Mouse (Mus musculus) heart, embryonic 15.5 days (tissue): Measurements from ENCODE around the gene Cox10. TPM values are rescaled to one million over a fixed set of nuclear protein-coding genes. Genes with fewer than 3 reads are reported as not detected.

Experiments used
- ATAC-seq: fragments of 200-750 bp; cut with Nextera tagmentation; replicated peaks from 2 replicates; pipeline ENCODE4 v1.8.0; 2017; ENCODE audit warnings: low read depth, moderate TSS enrichment; ENCODE audit not compliant: insufficient number of reproducible peaks, insufficient read depth, low FRiP score
- H3K27ac ChIP-seq: fragments of 300-500 bp; sonication (generic); 2 replicates; pipeline ENCODE4 v1.5.1; 2015; ENCODE audit warnings: mild to moderate bottlenecking, inconsistent platforms
- H3K27me3 ChIP-seq: fragments of 300-500 bp; sonication (generic); 2 replicates; pipeline ENCODE4 v1.6.1; 2015; ENCODE audit warnings: inconsistent platforms
- H3K36me3 ChIP-seq: fragments of 300-500 bp; sonication (generic); 2 replicates; pipeline ENCODE4 v1.6.1; 2015; ENCODE audit warnings: mild to moderate bottlenecking, inconsistent platforms
- H3K4me1 ChIP-seq: fragments of 300-500 bp; sonication (generic); replicated peaks from 2 replicates; pipeline ENCODE4 v1.6.1; 2015; ENCODE audit warnings: inconsistent platforms
- H3K4me2 ChIP-seq: fragments of 300-500 bp; sonication (generic); 2 replicates; pipeline ENCODE4 v1.6.1; 2015; ENCODE audit warnings: inconsistent platforms, mild to moderate bottlenecking, moderate library complexity
- H3K4me3 ChIP-seq: fragments of 300-500 bp; sonication (generic); 2 replicates; pipeline ENCODE4 v1.5.1; 2015; ENCODE audit warnings: mild to moderate bottlenecking, inconsistent platforms
- H3K9ac ChIP-seq: fragments of 300-500 bp; sonication (generic); 2 replicates; pipeline ENCODE4 v1.6.1; 2015; ENCODE audit warnings: mild to moderate bottlenecking, inconsistent platforms
- H3K9me3 ChIP-seq: fragments of 300-500 bp; sonication (generic); replicated peaks from 2 replicates; pipeline ENCODE4 v1.6.1; 2016; ENCODE audit warnings: inconsistent platforms
- WGBS: fragments of 180-500 bp; shearing (Covaris S2); methylation state at CpG from one replicate; pipeline ENCODE4 v1.1.7; 2015; ENCODE audit warnings: mixed read lengths; 5-methylcytosine and 5-hydroxymethylcytosine counted together
- polyA plus RNA-seq: library from polyadenylated mRNA; unstranded; fragments of >200 nt; fragmentation: Nextera tagmentation; extraction: Ambion mirVana; gene quantifications from 2 replicates; pipeline ENCODE4 v1.2.1, GENCODE M21; 2015

Gene Cox10
- polyA plus RNA-seq, 1 experiment from 2014 or later: 36.3 TPM

DNA sequence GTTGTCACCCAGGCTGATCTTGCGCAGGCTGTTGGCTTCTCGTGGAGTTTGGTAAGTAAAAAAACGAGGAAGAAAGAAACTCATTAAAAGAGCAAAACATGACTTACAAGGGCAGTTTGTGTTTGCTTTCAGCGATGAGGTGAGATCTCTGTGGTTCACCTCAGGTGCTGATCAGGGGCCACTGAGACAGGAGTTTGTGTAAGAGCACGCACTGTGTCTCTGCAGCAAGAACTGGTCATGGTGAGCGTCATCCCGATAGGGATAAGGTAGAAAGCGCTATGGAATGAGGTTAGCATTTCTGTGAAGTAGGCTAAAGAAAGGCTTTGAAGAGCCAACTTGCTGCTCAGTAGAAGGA, 436 bp upstream of the Cox10 start:
- Histone ChIP-seq H3K9me3 (no peaks in the 10 kb centered on the region), H3K4me1 (peaks cover 12% of the 10 kb centered on the region), H3K9ac (peak overlapping the region; percentile 92), H3K27ac (peak overlapping the region; percentile 94), H3K4me3 (peak overlapping the region; percentile 92), H3K4me2 (peak overlapping the region; percentile 69), H3K36me3 (no peaks in the 10 kb centered on the region), H3K27me3 (no peaks in the 10 kb centered on the region)
- peak; percentile 51; the same call in 1 of the 2 replicates for ATAC-seq
- 1% methylated on average over 8 of the region's 8 CpGs for WGBS

- peaks cover 17% of the 10 kb centered on the region for H3K4me1 ChIP-seq
- WGBS: 95% methylated on average over 4 of the region's 4 CpGs
- H3K9ac ChIP-seq: no peak overlapping the region
- no peak for ATAC-seq
- H3K4me3 ChIP-seq: no peak overlapping the region
- H3K36me3 ChIP-seq: peaks cover 8% of the 10 kb centered on the region; the same call in 1 of the 2 replicates
- H3K27ac ChIP-seq: no peak overlapping the region
- H3K9me3 ChIP-seq: no peaks in the 10 kb centered on the region
- H3K27me3 ChIP-seq: no peaks in the 10 kb centered on the region
- no peak overlapping the region for H3K4me2 ChIP-seq
Observed at GRCm38 (mm10) chr11:64076212-64076611, 3.1 kb downstream of the Cox10 start.

DNA sequence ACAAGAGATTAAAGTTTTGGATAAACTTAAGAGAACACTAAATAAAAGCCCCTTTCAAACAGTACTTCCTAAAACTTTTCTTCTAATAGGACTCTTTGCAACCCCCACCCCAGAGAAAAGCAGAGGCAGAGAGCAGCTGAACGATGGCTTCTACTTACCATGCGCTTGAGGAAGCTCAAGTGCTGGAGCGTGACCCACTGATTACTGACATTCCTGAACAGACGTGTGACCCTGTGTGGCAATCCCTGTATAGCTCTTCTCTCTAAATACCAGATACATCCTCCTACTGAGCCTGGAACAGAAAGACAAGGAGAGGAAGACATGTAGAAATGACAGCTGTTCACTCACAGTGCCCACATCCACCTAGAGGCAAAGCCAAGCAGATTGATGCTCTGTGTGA, 5.9 kb downstream of the Cox10 start:
- H3K4me2 ChIP-seq: no peak overlapping the region
- 43% methylated on average over 4 of the region's 4 CpGs for WGBS

DNA sequence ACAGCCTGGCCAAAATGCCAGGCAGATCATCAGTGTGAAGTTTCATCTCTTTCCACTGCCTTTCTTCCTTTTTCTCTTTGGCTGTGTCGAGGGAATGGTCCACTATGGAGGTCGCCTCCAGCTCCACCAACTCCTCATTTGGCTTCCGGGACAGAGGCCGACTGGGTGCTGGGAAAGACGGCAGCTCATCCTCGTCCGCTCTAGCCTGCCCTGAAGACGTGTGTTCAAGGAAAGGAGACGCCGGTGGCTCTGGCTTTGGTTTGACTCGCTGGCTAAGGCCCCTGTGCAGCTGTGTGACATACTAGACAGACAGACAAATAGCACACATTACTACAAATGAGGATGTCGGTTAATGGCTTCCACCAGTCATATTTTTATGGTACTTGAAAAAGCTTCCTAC, 7.7 kb downstream of the Cox10 start:
- peaks cover 24% of the 10 kb centered on the region for H3K36me3 ChIP-seq
- 93% methylated on average over 12 of the region's 12 CpGs for WGBS

More for the DNA sequence above, 5.9 kb downstream of the Cox10 start:
- Histone ChIP-seq H3K27me3 (no peaks in the 10 kb centered on the region), H3K36me3 (peaks cover 18% of the 10 kb centered on the region; the same call in 1 of the 2 replicates), H3K27ac (no peak overlapping the region), H3K4me1 (peaks cover 10% of the 10 kb centered on the region), H3K9me3 (no peaks in the 10 kb centered on the region), H3K9ac (no peak overlapping the region), H3K4me3 (no peak overlapping the region)
- ATAC-seq: 0 out of 2 replicates have a peak, but pooled peaks have one; percentile 58

DNA sequence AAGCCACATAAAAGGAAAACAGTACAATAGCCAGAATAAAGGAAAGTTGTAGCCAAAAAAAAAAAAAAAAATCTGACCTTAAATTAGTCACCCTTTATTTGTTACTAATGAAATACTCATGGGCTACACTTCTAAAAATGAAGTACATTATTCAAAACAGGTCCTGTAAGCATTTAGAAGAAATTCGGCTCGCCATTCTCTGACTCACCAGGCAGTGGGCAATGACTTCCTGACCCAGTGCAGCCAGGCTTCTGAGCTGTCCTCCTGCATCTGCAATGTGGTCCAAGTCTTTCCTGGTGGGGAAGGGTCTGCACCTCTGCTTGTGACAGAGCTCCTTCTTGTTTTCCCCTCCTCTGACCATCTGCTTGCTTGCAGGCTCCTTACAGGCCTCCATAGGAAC, 13.3 kb downstream of the Cox10 start:
- Histone ChIP-seq H3K4me1 (no peaks in the 10 kb centered on the region), H3K4me2 (no peak overlapping the region), H3K27me3 (no peaks in the 10 kb centered on the region), H3K9ac (no peak overlapping the region), H3K36me3 (peaks cover 14% of the 10 kb centered on the region), H3K4me3 (no peak overlapping the region), H3K27ac (no peak overlapping the region), H3K9me3 (no peaks in the 10 kb centered on the region)
- no peak for ATAC-seq
- 85% methylated on average over 2 of the region's 2 CpGs for WGBS

More for the DNA sequence above, 7.7 kb downstream of the Cox10 start:
- Histone ChIP-seq H3K27ac (no peak overlapping the region), H3K4me3 (no peak overlapping the region), H3K9me3 (no peaks in the 10 kb centered on the region), H3K4me2 (no peak overlapping the region), H3K4me1 (peaks cover 5% of the 10 kb centered on the region; the same call in 1 of the 2 replicates), H3K9ac (no peak overlapping the region), H3K27me3 (no peaks in the 10 kb centered on the region)
- ATAC-seq: no peak

DNA sequence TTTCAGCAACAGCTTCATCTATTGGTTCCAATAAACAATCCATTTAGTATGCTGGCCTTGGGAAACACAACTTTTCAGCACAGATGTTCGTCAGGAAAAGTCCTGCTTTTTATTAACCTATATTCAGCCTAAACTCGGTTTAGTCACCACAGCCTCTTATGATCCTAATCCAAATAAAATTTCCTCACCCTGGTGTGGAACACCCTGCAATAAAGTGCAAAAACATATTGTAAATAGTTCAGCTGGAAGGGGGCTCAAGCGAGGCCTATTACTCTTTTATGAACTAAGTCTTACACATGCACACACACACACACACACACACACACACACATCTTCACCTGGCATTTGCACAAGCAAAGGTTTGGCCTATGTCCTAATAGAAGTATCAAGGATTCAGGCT, 16.1 kb downstream of the Cox10 start:
- ATAC-seq: no peak
- H3K9ac ChIP-seq: no peak overlapping the region
- no peaks in the 10 kb centered on the region for H3K4me1 ChIP-seq
- H3K27ac ChIP-seq: no peak overlapping the region
- H3K27me3 ChIP-seq: no peaks in the 10 kb centered on the region
- no peak overlapping the region for H3K4me3 ChIP-seq
- peaks cover 15% of the 10 kb centered on the region for H3K36me3 ChIP-seq
- no peaks in the 10 kb centered on the region for H3K9me3 ChIP-seq
- H3K4me2 ChIP-seq: no peak overlapping the region
- 83% methylated on average over 3 of the region's 3 CpGs for WGBS

DNA sequence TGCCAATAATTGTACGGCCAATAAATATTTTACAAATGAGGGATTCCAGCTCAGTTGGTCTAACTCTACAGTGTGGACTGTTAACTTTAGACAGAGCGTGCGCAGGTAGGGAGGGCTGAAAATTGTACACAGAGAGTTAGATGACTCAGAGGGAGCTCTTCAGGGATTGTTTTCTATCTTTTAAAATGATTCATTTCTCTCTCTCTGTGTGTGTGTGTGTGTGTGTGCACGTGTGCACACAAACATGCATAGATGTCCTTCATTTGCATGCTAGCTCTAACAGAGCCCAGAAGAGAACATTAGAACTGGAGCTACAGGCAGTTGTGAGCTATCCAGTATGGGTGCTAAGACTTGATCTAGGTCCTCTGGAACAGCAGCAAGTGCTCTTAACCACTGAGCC, 17.0 kb downstream of the Cox10 start:
- Histone ChIP-seq H3K4me3 (no peak overlapping the region), H3K9me3 (no peaks in the 10 kb centered on the region), H3K36me3 (peaks cover 20% of the 10 kb centered on the region), H3K27ac (no peak overlapping the region), H3K4me1 (no peaks in the 10 kb centered on the region), H3K27me3 (no peaks in the 10 kb centered on the region), H3K4me2 (no peak overlapping the region), H3K9ac (no peak overlapping the region)
- WGBS: 91% methylated on average over 4 of the region's 4 CpGs
- ATAC-seq: no peak

- ATAC-seq: no peak
- no peak overlapping the region for H3K4me2 ChIP-seq
- H3K9ac ChIP-seq: no peak overlapping the region
- H3K27me3 ChIP-seq: no peaks in the 10 kb centered on the region
- 68% methylated on average over 2 of the region's 2 CpGs for WGBS
- peaks cover 18% of the 10 kb centered on the region; the same call in 1 of the 2 replicates for H3K36me3 ChIP-seq
- no peaks in the 10 kb centered on the region for H3K9me3 ChIP-seq
- H3K4me1 ChIP-seq: no peaks in the 10 kb centered on the region
- no peak overlapping the region for H3K4me3 ChIP-seq
- no peak overlapping the region for H3K27ac ChIP-seq
Observed at GRCm38 (mm10) chr11:64059305-64059704, 20.0 kb downstream of the Cox10 start.

DNA sequence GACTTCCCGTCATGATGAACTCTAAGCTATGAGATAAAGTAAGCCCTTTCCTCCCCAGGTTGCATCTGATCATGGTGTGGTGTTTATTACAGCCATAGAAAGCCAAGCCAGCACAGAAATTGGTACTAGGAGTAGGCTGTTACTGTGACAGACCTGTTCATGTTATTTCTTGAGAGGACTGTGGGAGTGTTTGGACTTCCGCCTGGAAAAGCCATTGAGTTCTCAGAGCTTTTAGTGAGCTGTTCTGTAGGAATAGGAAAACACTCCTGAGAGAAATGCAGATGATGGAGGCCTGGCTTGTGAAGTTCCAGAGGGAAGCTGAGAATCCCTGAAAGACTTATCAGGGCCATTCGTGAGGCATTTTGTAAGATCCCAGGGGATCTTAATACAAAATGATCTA, 20.8 kb downstream of the Cox10 start:
- no peak overlapping the region for H3K4me2 ChIP-seq
- 91% methylated on average over 3 of the region's 3 CpGs for WGBS
- H3K27ac ChIP-seq: no peak overlapping the region
- peaks cover 18% of the 10 kb centered on the region; the same call in 1 of the 2 replicates for H3K36me3 ChIP-seq
- H3K9me3 ChIP-seq: no peaks in the 10 kb centered on the region
- H3K4me3 ChIP-seq: no peak overlapping the region
- ATAC-seq: no peak
- no peaks in the 10 kb centered on the region for H3K27me3 ChIP-seq
- H3K4me1 ChIP-seq: no peaks in the 10 kb centered on the region
- no peak overlapping the region for H3K9ac ChIP-seq

GRCm38 (mm10) chr11:64053371-64053770, 25.9 kb downstream of the Cox10 start:
- peaks cover 11% of the 10 kb centered on the region; the same call in 1 of the 2 replicates for H3K36me3 ChIP-seq
- no peaks in the 10 kb centered on the region for H3K27me3 ChIP-seq
- no peaks in the 10 kb centered on the region for H3K9me3 ChIP-seq
- no peak overlapping the region for H3K9ac ChIP-seq
- H3K27ac ChIP-seq: no peak overlapping the region
- no peak for ATAC-seq
- 86% methylated on average over 5 of the region's 5 CpGs for WGBS
- H3K4me3 ChIP-seq: no peak overlapping the region
- no peak overlapping the region for H3K4me2 ChIP-seq
- peaks cover 12% of the 10 kb centered on the region for H3K4me1 ChIP-seq

DNA sequence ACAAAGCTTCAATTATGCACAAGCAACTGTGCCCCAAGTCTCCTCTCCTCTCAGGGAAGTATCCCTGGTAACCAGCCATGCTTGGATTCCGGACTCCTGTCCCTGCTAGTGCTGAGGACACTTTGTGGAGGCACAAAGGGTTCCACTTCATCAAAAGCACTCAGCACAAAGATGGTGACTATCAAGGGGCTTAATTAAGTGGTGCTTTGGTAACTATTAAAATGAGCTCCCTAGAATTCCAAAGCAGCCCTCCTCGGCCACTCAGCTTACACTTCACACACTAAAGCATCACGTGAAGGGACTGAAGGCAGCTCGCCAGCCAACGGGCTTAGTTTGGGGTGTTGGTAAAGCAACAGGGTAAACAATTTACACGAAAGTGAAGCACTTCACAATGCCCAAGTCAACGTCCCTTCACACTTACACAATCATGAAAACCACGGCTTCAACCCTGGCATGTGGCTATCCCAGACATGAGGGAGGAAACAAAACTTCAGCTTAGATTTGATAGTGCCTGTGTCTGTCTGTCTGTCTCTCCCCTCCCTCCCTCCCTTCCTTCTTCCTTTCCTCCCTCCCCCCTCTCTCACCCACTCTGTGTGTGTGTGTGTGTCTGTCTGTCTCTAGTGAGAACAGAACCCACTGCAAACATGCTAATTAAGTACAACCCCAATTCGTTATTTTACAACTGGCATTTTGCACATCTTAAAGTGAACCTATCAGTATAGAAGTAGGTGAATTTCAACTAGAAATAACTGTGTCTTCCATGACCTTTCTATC, 27.9 kb downstream of the Cox10 start:
- no peak overlapping the region for H3K27ac ChIP-seq
- H3K27me3 ChIP-seq: no peaks in the 10 kb centered on the region
- peaks cover 4% of the 10 kb centered on the region; the same call in 1 of the 2 replicates for H3K36me3 ChIP-seq
- no peak overlapping the region for H3K9ac ChIP-seq
- no peak for ATAC-seq
- no peak overlapping the region for H3K4me2 ChIP-seq
- no peak overlapping the region for H3K4me3 ChIP-seq
- H3K9me3 ChIP-seq: no peaks in the 10 kb centered on the region
- H3K4me1 ChIP-seq: peaks cover 12% of the 10 kb centered on the region
- 40% methylated on average over 9 of the region's 9 CpGs for WGBS

DNA sequence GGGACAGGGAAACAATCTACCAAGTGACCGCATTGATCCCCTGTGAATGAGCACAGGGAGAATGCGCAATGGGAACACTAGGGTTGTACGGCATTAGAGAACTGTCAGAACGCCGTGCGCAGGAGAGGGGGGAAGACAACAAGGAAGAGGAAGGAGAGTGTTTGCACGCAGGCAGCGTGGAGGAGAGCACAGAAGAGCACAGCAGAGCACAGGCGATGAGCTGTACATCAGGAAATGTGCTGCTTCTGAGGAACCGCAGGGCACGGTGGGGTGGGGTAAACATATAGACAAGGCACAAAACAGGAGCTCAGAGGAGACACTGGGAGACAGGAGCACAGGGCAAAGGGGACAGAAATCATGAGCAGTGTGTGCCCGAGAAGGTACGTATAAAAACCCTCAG, 31.8 kb downstream of the Cox10 start:
- Histone ChIP-seq H3K4me1 (peaks cover 12% of the 10 kb centered on the region), H3K4me3 (no peak overlapping the region), H3K36me3 (peaks cover 6% of the 10 kb centered on the region), H3K4me2 (no peak overlapping the region), H3K27ac (no peak overlapping the region), H3K27me3 (no peaks in the 10 kb centered on the region), H3K9ac (no peak overlapping the region), H3K9me3 (no peaks in the 10 kb centered on the region)
- 82% methylated on average over 13 of the region's 13 CpGs for WGBS
- ATAC-seq: no peak
